Mouse (Mus musculus) naive thymus-derived CD4-positive, alpha-beta T cell, adult 2 months (primary cell): ENCODE data around the gene Zranb2.

ENCODE experiments used
- DNase-seq: peaks from one replicate; pipeline ENCODE4 v3.0.0-alpha.2; 2011; ENCODE audit warnings: low read depth

Gene Zranb2

GRCm38 (mm10) chr3:157578469-157579170 lies 44.7 kb downstream of the Zranb2 start:
- no peak for DNase-seq

GRCm38 (mm10) chr3:157579376-157579775 lies 45.4 kb downstream of the Zranb2 start:
- no peak for DNase-seq

GRCm38 (mm10) chr3:157580299-157580698 lies 46.3 kb downstream of the Zranb2 start:
- no peak for DNase-seq

- DNase-seq = peak; percentile 45
Measured at GRCm38 (mm10) chr3:157581755-157582154, 47.8 kb downstream of the Zranb2 start.

GRCm38 (mm10) chr3:157582626-157583405 lies 48.9 kb downstream of the Zranb2 start:
- no peak for DNase-seq

GRCm38 (mm10) chr3:157597837-157598379 lies 63.9 kb downstream of the Zranb2 start:
- no peak for DNase-seq
